Comparison of ENCODE assay signal across 8 mouse cellular contexts in the genomic region with DNA sequence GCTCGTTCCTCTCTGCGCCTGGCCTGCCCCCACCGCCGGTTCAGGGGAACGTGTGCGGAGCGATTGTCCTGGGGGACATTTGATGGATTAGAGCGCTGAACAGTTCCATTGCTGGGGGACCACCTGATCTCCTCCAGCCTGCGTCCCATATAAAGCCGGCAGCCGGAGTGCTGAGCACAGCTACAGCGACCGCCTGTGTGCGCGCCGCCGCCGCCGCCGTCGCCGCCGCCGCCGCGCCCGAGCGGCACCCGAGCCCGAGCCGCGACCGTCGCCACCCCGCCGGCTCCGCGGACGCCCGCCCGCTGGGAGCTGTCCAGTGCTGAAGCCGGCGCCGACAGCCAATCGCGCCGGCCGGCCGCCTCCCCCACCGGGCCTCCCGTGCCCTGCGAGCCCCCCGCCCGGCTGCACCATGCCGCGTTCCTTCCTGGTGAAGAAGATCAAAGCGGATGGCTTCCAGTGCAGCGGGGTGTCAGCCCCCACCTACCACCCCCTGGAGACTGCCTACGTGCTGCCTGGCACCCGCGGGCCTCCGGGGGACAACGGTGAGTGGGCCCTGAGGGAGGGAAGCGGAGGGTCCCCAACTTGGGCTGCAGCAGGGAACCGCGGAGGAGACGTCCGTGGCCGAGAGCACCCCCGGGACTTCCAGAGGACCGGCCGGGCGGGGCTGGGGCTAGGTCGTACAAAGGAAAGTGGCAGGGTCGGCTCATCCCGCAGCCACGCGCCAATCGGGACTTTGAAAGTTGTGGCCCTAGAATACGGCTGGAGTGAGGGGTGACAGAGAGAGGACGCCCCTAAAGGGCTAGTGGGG. TPM values are rescaled to one million over a fixed set of nuclear protein-coding genes. Genes with fewer than 3 reads are reported as not detected.
DNase-seq lines count a peak whose midpoint lies in the region; ATAC-seq lines count a peak whose summit lies in the region.

No protein-coding gene starts in this region.

- peak overlapping the region; percentile 91 for H3K4me3 ChIP-seq in hindbrain, embryonic 13.5 days

- peaks cover 4% of the 10 kb centered on the region; the same call in 1 of the 2 replicates for H3K36me3 ChIP-seq in hindbrain, embryonic 13.5 days

- H3K9me3 ChIP-seq in hindbrain, embryonic 13.5 days = no peaks in the 10 kb centered on the region

- intact Hi-C loops in left cerebral cortex, postnatal 25 days (cut with DNase I) = loop anchor here (2.0 kb wide), 1 partner anchor 53 kb away; no protein-coding TSS in a partner anchor

- peak; percentile 85 for ATAC-seq in hindbrain, embryonic 13.5 days (ENCODE audit: low FRiP score)
- ATAC-seq in megakaryocyte-erythroid progenitor cell, adult 5-6 weeks (replicated peaks; ENCODE audit: low FRiP score, low TSS enrichment, poor library complexity, severe bottlenecking) = peak; percentile 61

- 0 out of 2 replicates have a peak, but pooled peaks cover 5% of the 10 kb centered on the region for H3K27me3 ChIP-seq in hindbrain, embryonic 13.5 days

- peaks cover 83% of the 10 kb centered on the region for H3K4me1 ChIP-seq in hindbrain, embryonic 13.5 days (replicated peaks)

- H3K9ac ChIP-seq in hindbrain, embryonic 13.5 days = peak overlapping the region; percentile 99

- peak; percentile 14 for DNase-seq in T-cell, adult 2 months (ENCODE audit: low spot score)
- DNase-seq in cerebellum, adult 9-10 months = peak; percentile 57
- DNase-seq in gastrocnemius, adult 18-20 months (ENCODE audit: low spot score) = peak; percentile 66
- DNase-seq in left cerebral cortex, postnatal 25 days (ENCODE audit: low spot score in 2 of 2) = peak; percentile 58 to 61
- peak; percentile 21 for DNase-seq in skeletal muscle tissue, adult 2 months (ENCODE audit: low read depth, low spot score)
- peak; percentile 72 to 89 for DNase-seq in urinary bladder, postnatal 4 days (ENCODE audit: low spot score in 2 of 2)

- H3K4me2 ChIP-seq in hindbrain, embryonic 13.5 days = peak overlapping the region; percentile 87

- H3K27ac ChIP-seq in hindbrain, embryonic 13.5 days = peak overlapping the region; percentile 99

- WGBS in hindbrain, embryonic 13.5 days = under 1% methylated on average over 73 of the region's 81 CpGs

RNA-seq across cellular contexts. Expression of gene Scrt2, which starts 0.5 kb away (rescaled TPM):
- total RNA-seq in gastrocnemius, adult 18-20 months (2021) = not detected
- polyA plus RNA-seq in hindbrain, embryonic 13.5 days (2015; fragmentation: Nextera tagmentation; extraction: Ambion mirVana) = 24.0 and 27.8 TPM in 2 replicates
- 10 to 100 TPM; 15.2 to 18.5 TPM for total RNA-seq in left cerebral cortex, postnatal 25 days (2021)
- total RNA-seq in megakaryocyte-erythroid progenitor cell, adult 5-6 weeks (2014; fragmentation: Nextera tagmentation) = not detected in 2 replicates
- total RNA-seq in megakaryocyte-erythroid progenitor cell, adult 5-6 weeks (2017) = not detected in 2 replicates

RNA-seq across cellular contexts. Expression of gene Srxn1, which starts 23.5 kb away (rescaled TPM):
- 10 to 100 TPM; 19.6 to 67.1 TPM for total RNA-seq in gastrocnemius, adult 18-20 months (2021)
- 16.1 and 16.8 TPM in 2 replicates for polyA plus RNA-seq in hindbrain, embryonic 13.5 days (2015; fragmentation: Nextera tagmentation; extraction: Ambion mirVana)
- total RNA-seq in left cerebral cortex, postnatal 25 days (2021) = 10 to 100 TPM; 85.6 to 96.7 TPM
- total RNA-seq in megakaryocyte-erythroid progenitor cell, adult 5-6 weeks (2014; fragmentation: Nextera tagmentation) = 2.2 and 2.6 TPM in 2 replicates
- 5.8 and 14.0 TPM in 2 replicates for total RNA-seq in megakaryocyte-erythroid progenitor cell, adult 5-6 weeks (2017)

Comparison
In these comparisons a context has a peak if more than half of its experiments do, and no peak if none do; other contexts are left out.
1. Peak in every context shown above with its lines: DNase-seq, ATAC-seq, H3K4me3 ChIP-seq and H3K27ac ChIP-seq.
2. DNase-seq: peak in every context shown above with its lines; median percentile 80 in urinary bladder, postnatal 4 days; 66 in gastrocnemius, adult 18-20 months; 60 in left cerebral cortex, postnatal 25 days; 57 in cerebellum, adult 9-10 months; 21 in skeletal muscle tissue, adult 2 months; 14 in T-cell, adult 2 months.
3. RNA of gene Scrt2, which starts 0.5 kb away (total RNA-seq): 15.2 to 18.5 TPM in left cerebral cortex, postnatal 25 days; not detected in gastrocnemius, adult 18-20 months and not detected in megakaryocyte-erythroid progenitor cell, adult 5-6 weeks; every median in the first group is over 10 times any median in the second.